13 mouse cellular contexts compared by ENCODE assay signal in the genomic region with DNA sequence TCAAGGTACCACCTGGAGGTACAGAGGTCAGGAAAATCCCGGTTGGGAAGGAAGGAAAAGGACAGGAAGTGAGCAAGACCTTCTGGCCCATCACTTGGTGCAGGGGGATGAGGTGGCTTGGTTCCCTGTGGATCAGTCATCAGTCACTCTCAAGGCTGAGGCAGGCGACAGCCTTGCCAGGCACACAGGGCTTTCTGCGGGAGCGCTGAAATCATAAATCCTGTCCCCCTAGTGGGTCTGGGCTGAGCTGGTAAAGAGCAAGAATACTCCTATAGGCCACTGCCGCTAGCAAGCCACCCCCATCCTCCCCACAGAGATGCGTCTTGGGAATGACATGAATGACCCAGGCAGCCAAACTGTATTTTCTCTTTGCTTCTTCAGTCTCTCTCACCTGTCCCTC.
DNase-seq lines count a peak whose midpoint lies in the region; ATAC-seq lines count a peak whose summit lies in the region.
"Had no signal": no experiment of that assay in that cellular context is flagged by ENCODE, and none has a peak within 500 bp of the region (broad histone marks: within the 10 kb centered on the region; RNA-seq: fewer than 3 reads in every experiment).

No protein-coding gene starts in this region.

- H3K27me3 ChIP-seq in kidney, embryonic 16.5 days (ENCODE audit: insufficient read depth, low read length): no peaks in the 10 kb centered on the region
- H3K27me3 ChIP-seq in hindbrain, embryonic 16.5 days (replicated peaks; ENCODE audit: control insufficient read depth, insufficient read depth, low read length): no peaks in the 10 kb centered on the region
- H3K27me3 ChIP-seq: CH12.LX had no signal

- 0 out of 2 replicates have a peak overlapping the region, but pooled peaks have one; percentile 34 for H3K4me2 ChIP-seq in kidney, embryonic 16.5 days (replicated peaks; ENCODE audit: low read depth, low read length)
- no peak overlapping the region for H3K4me2 ChIP-seq in hindbrain, embryonic 16.5 days (ENCODE audit: low read length)

- WGBS in kidney, embryonic 16.5 days: 47% methylated on average over 6 of the region's 6 CpGs
- WGBS in hindbrain, embryonic 16.5 days: 50% methylated on average over 6 of the region's 6 CpGs

- ATAC-seq in kidney, embryonic 16.5 days (ENCODE audit: low FRiP score, low TSS enrichment): no peak
- ATAC-seq in hindbrain, embryonic 16.5 days: peak; percentile 26; the same call in 1 of the 2 replicates
- ATAC-seq: intestine, embryonic 16.5 days had no signal

- H3K4me1 ChIP-seq in kidney, embryonic 16.5 days (ENCODE audit: insufficient read depth, low read length): peaks cover 26% of the 10 kb centered on the region
- peaks cover 7% of the 10 kb centered on the region for H3K4me1 ChIP-seq in hindbrain, embryonic 16.5 days (ENCODE audit: control insufficient read depth, insufficient read depth, low read depth, low read length)

- no peak overlapping the region for H3K4me3 ChIP-seq in kidney, embryonic 16.5 days (ENCODE audit: low read length)
- no peak overlapping the region for H3K4me3 ChIP-seq in hindbrain, embryonic 16.5 days (ENCODE audit: low read length)

- DNase-seq in kidney, adult 11 months: no peak
- peak; percentile 38 for DNase-seq in embryo, embryonic 11 days
- no peak for DNase-seq in cerebellum, postnatal 4 days (ENCODE audit: low spot score in 2 of 2)
- no peak for DNase-seq in layer of hippocampus, adult 8-10 months (ENCODE audit: low spot score in 2 of 2)
- DNase-seq in lung, postnatal 4 days: no peak
- DNase-seq: heart, postnatal 10 days; kidney, postnatal 4 days; lung, adult 18-20 months; right cerebral cortex, postnatal 14 days had no signal

- no peak overlapping the region for H3K9ac ChIP-seq in kidney, embryonic 16.5 days (replicated peaks; ENCODE audit: low read length)
- H3K9ac ChIP-seq in hindbrain, embryonic 16.5 days (ENCODE audit: low read depth, low read length): no peak overlapping the region

- peaks cover 2% of the 10 kb centered on the region; the same call in 1 of the 2 replicates for H3K9me3 ChIP-seq in kidney, embryonic 16.5 days (ENCODE audit: low read length)
- H3K9me3 ChIP-seq in hindbrain, embryonic 16.5 days (ENCODE audit: control insufficient read depth, low read length): no peaks in the 10 kb centered on the region

- peaks cover 4% of the 10 kb centered on the region; the same call in 1 of the 2 replicates for H3K36me3 ChIP-seq in kidney, embryonic 16.5 days (ENCODE audit: insufficient read depth, low read length)
- H3K36me3 ChIP-seq in hindbrain, embryonic 16.5 days (ENCODE audit: control insufficient read depth, insufficient read depth, low read length): no peaks in the 10 kb centered on the region

- H3K27ac ChIP-seq in kidney, embryonic 16.5 days (ENCODE audit: low read length): peak overlapping the region; percentile 12; the same call in 1 of the 2 replicates
- no peak overlapping the region for H3K27ac ChIP-seq in hindbrain, embryonic 16.5 days (ENCODE audit: low read depth, low read length)
